Mouse (Mus musculus) cerebellum, postnatal 10 days (tissue): Measurements from ENCODE around the gene Tsacc.
A peak's percentile ranks its signal among the peaks of the same experiment; 100 is the strongest.
"Not testable (repeated sequence)": the region's sequence is repeated elsewhere in the genome, so short reads cannot be mapped to it uniquely, and the experiment has no call there.

Source experiments
- DNase-seq, 2 experiments: peaks; one replicate each; pipeline ENCODE4 v3.0.0; 2021; ENCODE audit warnings: mixed read lengths in 2 of 2

Tsacc gene

GRCm38 (mm10) chr3:88281141-88281916 lies 15.5 kb downstream of the Tsacc start:
- DNase-seq = not testable (repeated sequence)

GRCm38 (mm10) chr3:88280035-88280434 lies 16.8 kb downstream of the Tsacc start:
- no peak for DNase-seq

DNA sequence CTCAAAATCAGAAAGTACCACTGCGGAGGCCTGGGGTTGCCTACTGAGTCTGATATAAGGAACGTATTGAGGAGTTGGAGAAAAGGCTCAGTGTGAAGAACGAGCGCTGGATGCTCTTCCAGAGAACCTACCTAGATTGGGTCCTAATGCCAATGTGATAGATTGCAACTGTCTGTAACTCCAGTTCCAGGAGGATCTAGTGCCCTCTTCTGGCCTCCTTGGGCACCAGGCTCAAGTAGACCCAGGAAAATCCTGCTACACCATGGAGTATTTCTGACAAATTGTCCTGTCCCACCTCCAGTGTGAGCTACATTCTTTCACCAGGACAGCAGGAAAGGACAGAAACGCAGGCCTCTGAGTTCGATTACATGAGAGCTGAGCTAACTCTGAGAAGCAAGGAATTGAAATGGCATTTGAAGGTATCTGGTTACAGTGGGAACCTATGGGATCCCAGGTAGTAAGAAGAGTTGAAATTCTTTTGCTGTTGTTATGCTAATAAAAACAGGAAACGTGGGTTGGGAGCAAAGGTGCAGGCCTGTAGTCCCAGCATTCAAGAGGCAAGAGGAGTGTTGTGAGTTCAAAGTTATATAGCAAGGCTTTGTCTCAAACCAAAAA lies 20.2 kb downstream of the Tsacc start:
- peak; percentile 67 to 73 for DNase-seq

- DNase-seq = no peak
Observed at GRCm38 (mm10) chr3:88276121-88276520, 20.7 kb downstream of the Tsacc start.

- DNase-seq = peak in 1 of 2 experiments; percentile 18
Observed at GRCm38 (mm10) chr3:88274002-88274401, 22.8 kb downstream of the Tsacc start.

DNA sequence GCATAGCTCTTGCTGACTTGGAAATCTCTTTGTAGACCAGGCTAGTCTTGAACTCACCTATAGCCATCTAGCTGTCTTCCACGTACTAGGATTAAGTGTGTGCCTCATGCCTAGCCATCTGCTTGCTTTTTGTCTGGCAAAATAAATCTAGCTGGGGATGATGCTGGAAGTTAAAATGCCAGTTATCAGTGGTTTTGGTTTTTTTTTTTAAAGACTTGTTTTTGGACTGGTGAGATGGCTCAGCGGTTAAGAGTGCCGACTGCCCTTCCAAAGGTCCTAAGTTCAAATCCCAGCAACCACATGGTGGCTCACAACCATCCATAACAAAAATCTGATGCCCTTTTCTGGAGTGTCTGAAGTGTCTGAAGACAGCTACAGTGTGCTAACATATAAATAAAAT lies 24.9 kb downstream of the Tsacc start:
- no peak for DNase-seq

DNA sequence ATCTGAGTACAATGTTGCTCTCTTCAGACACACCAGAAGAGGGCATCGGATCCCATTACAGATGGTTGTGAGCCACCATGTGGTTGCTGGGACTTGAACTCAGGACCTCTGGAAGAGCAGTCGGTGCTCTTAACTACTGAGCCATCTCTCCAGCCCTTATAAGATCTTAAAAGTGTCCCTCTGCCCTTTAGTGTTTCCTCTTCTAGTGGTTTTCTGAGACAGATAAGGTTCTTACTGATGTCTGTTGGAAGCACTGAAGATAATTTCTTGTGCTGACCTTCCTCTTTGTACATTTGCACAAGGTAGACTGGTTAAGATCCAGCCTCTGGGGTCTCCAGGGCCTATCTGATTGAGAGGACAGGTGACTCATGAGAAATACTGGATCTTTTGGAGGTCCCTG lies 25.5 kb downstream of the Tsacc start:
- not testable (repeated sequence) for DNase-seq

GRCm38 (mm10) chr3:88268991-88269390 lies 27.8 kb downstream of the Tsacc start:
- DNase-seq = no peak

DNA sequence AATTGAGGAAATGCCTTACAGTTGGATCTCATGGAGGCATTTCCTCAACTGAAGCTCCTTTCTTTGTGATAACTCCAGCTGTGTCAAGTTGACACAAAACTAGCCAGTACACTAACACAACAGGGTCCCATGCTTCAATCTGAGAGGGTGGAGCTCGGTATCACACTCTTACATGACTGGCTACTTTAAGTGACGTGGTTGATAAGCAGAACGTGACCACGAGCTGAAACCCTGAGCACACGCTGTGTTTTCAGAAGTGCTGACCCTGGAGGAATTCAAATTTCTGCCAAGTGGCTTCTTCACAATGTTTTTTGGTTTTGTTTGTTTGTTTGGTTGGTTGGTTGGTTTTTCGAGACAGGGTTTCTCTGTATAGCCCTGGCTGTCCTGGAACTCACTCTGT lies 28.8 kb downstream of the Tsacc start:
- DNase-seq = not testable (repeated sequence)

DNA sequence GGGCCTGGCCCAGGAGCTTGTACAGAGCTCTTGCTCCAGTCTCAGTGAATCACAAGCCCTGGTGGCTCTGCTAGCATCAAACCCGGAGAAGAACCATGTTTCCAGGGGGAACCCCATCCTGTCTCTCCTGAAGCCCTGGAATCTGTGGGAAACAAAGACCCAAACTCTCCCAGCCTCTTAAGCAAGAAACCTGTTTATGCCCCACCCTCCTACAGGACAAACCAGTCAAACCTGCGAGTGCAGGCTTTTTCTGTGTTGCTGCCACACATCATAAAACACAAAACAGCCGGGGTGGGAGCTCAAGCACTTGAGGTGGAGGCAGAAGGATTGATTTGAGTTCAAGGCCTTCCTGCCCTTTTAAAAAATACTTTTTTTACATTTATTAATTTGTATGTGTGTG lies 34.5 kb downstream of the Tsacc start:
- DNase-seq = no peak

- no peak for DNase-seq
Observed at GRCm38 (mm10) chr3:88256382-88256781, 40.4 kb downstream of the Tsacc start.

DNA sequence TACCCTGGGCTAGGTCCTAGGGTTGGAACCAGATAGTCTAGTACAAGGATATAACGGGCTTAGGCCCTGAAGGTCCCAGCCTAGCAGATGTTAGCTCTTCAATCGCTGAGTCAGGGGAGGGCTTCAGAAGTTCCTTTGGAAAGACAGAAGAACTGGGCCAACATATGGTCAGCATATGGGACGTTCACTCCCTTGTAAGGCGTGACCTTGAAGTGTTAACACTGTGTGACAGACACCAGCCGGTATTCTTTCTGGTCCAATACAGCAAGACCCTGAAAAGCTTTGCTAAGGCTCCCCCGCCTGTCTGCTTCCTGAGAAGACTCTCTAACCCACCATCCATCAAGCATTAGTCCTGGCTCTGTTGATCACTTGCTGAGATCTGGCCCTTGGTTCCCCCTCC lies 40.8 kb downstream of the Tsacc start:
- no peak for DNase-seq

- DNase-seq = peak; percentile 61 to 62
Observed at GRCm38 (mm10) chr3:88254268-88254926, 42.4 kb downstream of the Tsacc start, which contains the start of gene Rhbg. Rhbg (minus strand) TSS chr3:88254709.

DNA sequence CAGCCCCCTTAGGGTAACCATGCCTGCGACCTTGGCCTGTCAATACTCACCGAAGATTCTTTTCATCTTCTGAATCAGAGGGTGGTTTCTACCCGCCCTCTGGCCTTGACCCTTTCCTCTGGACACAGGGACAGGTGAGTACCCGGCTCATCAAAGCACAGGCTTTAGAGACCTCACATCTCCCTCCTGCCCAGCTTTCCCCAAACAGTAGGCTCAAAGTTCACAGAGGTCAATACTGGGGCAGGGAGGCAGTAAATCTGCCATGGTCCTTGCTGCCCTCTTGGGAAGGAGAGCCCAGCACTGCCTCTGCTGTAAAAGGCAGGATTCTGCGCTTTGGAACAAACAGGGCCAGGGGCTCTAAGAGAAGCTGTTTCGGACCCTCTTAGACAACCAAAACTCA lies 44.1 kb downstream of the Tsacc start:
- no peak for DNase-seq

DNA sequence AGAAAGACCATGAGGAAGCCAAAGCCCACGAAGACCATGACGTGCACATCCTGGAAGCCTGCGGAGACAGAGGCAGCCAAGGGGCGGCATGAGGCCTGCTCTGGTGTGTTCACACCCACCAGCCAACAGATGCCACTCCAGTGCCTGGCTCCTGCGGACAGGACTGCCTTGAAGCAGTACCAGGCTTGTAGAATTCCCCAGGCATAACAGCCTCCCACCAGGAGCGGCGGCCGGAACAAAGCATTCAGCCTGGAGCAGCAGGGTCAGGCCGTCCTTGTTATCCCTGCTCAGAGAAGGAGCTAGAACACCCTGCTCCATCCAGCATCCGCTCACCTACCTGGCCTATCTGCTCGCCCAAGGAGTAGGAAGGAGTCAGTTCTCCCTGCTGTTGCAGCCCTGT lies 48.4 kb downstream of the Tsacc start:
- peak in 1 of 2 experiments; percentile 49 for DNase-seq

DNA sequence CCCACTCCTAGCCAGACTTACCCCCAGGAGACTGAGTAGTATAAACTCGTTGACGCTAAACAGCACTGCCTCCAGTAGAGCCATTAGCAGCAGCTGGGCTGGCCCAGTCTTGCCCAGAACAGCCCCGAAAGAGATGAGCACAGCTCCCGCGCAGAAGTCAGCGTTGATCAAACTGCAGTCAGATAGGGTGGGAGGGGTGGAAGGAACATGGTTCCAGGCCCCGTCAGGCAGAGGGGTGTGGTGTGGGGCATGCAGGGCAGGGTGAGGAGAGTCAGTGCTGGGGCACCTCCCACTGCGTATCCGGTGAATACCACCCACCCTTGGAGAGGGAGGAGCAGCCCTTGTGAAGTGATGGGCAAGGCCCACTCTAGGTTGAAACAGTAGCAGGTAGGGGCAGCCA lies 49.1 kb downstream of the Tsacc start:
- no peak for DNase-seq

GRCm38 (mm10) chr3:88245811-88246210 lies 51.0 kb downstream of the Tsacc start:
- peak; percentile 88 to 93 for DNase-seq

- DNase-seq = peak; percentile 80 to 85
Observed at GRCm38 (mm10) chr3:88244071-88244470, 52.7 kb downstream of the Tsacc start.

- peak; percentile 95 to 96 for DNase-seq
Observed at GRCm38 (mm10) chr3:88242531-88242930, 54.3 kb downstream of the Tsacc start.

DNA sequence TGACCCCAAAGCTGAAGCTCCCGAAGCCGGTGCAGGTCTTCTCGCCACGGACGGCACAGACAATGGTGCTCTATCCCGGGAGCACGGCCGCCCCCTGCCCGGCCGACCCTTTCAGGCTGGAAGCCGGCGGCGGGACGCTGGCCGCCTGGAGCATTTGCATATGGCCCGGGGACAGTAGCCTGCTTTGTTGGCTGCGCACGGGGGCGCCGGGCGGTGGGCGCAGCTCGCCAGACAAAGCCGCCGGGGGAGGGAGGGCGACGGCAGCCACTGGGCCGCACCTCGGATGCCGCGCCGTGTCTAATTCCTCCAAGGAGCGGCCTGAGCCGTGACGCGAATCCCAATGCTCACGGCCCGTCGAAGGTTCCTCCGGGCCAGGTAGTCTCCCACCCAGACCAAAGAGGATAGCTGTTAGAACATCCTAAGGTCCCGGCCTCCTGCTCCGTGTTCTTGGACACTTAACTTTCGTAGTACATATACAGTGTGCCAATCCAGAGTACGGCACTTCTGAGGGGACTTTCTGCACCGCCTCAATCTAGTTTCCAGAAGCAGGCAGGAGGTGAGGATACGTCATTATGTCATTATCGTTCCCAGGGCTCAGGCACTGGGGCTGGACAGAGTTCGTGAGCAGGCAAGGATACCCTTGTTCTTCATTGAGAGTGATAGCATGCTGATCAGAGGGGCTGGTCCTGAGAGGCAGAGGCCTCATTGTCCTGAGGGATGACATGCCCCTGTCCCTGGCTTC lies 55.6 kb downstream of the Tsacc start:
- peak; percentile 59 to 69 for DNase-seq

DNA sequence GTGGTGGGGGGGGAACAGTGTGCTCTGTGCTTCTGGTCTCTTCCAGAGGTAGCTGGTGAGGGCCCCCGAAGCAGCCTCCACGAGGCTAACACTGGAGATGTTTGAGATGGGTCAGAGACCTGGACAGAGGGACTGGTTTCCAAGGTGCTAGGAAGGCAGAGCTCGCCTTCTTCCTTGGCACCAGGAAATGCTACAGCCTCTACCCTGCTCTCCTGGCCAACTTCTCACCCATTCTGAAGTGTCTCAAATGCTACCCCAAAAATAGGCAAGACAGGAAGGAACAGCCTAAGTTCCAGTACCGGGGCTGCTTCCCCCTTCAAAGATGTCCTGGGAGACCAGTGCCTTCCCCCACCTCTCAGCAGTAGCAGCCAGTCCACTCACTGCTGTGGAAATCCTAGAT lies 57.4 kb downstream of the Tsacc start:
- DNase-seq = no peak

- DNase-seq = peak; percentile 71 to 78
Observed at GRCm38 (mm10) chr3:88238866-88239391, 57.9 kb downstream of the Tsacc start.
